Mouse (Mus musculus): ENCODE measurements around the gene Lmf2. TPM values are rescaled to one million over a fixed set of nuclear protein-coding genes. Genes with fewer than 3 reads are reported as not detected.
A peak's percentile ranks its signal among the peaks of the same experiment; 100 is the strongest.

Lmf2 gene
- total RNA-seq, 2 experiments from 2014 or later, result 9.9 to 13.6 TPM

- peak; percentile 99 for DNase-seq
Measured at GRCm38 (mm10) chr15:89315190-89315731, 40.2 kb downstream of the Lmf2 start, which contains the start of gene Sbf1. TSS of gene Sbf1 (minus strand) at chr15:89315311.

GRCm38 (mm10) chr15:89314511-89315189, 40.8 kb downstream of the Lmf2 start:
- no peak for DNase-seq

GRCm38 (mm10) chr15:89314107-89314506, 41.4 kb downstream of the Lmf2 start:
- no peak for DNase-seq

GRCm38 (mm10) chr15:89313359-89313758, 42.1 kb downstream of the Lmf2 start:
- no peak for DNase-seq

- DNase-seq, result no peak
Measured at GRCm38 (mm10) chr15:89309962-89310498, 45.4 kb downstream of the Lmf2 start.

- no peak for DNase-seq
Measured at GRCm38 (mm10) chr15:89308406-89309139, 46.9 kb downstream of the Lmf2 start.

GRCm38 (mm10) chr15:89307461-89307860, 48.0 kb downstream of the Lmf2 start:
- no peak for DNase-seq

GRCm38 (mm10) chr15:89305966-89306365, 49.5 kb downstream of the Lmf2 start:
- DNase-seq, result no peak

Small RNA genes lying within 50 kb of the gene (microRNA-seq; reads per million reads assigned to microRNA genes)
- gene Mir6959 (ENCODE audit: borderline replicate concordance in 2 of 2), result 0 to 0.26 reads per million in 2 experiments

Other genes starting within 250 kb of the Lmf2 start
- gene Tubgcp6, start 232.5 kb downstream of the Lmf2 start, total RNA-seq (2021), result 1 to 10 TPM; 6.5 to 8.4 TPM
- 1 to 10 TPM; 5.3 to 6.5 TPM for gene Hdac10, start 227.0 kb downstream of the Lmf2 start, total RNA-seq (2021)
- gene Mapk12, start 215.0 kb downstream of the Lmf2 start, total RNA-seq (2021), result 100 to 1,000 TPM; 140 to 157 TPM
- 1 to 10 TPM in 1 of 2 experiments, under 1 TPM in 1; 0.67 to 2.1 TPM for gene Mapk11, start 206.0 kb downstream of the Lmf2 start, total RNA-seq (2021)
- gene Plxnb2, start 174.9 kb downstream of the Lmf2 start, total RNA-seq (2021), result 10 to 100 TPM in 1 of 2 experiments, 1 to 10 TPM in 1; 8.5 to 11.9 TPM
- gene Dennd6b, start 159.2 kb downstream of the Lmf2 start, total RNA-seq (2021), result 1 to 10 TPM; 6.6 to 8.4 TPM
- 10 to 100 TPM; 71.1 to 72.5 TPM for gene Ppp6r2, start 144.1 kb downstream of the Lmf2 start, total RNA-seq (2021)
- gene Sbf1, start 40.3 kb downstream of the Lmf2 start, total RNA-seq (2021), result 10 to 100 TPM; 48.1 to 61.0 TPM
- gene Adm2, start 32.9 kb downstream of the Lmf2 start, total RNA-seq (2021), result not detected
- not detected for gene Miox, start 21.3 kb downstream of the Lmf2 start, total RNA-seq (2021)
- 10 to 100 TPM; 35.1 to 37.0 TPM for gene Ncaph2, start 60 bp upstream of the Lmf2 start, total RNA-seq (2021)
- 10 to 100 TPM; 14.7 to 21.8 TPM for gene Sco2, start 18.2 kb upstream of the Lmf2 start, total RNA-seq (2021)
- gene Tymp, start 21.4 kb upstream of the Lmf2 start, total RNA-seq (2021), result under 1 TPM; 0.29 to 0.49 TPM
- under 1 TPM in 1 of 2 experiments, not detected in 1; 0.32 TPM for gene Odf3b, start 23.6 kb upstream of the Lmf2 start, total RNA-seq (2021)
- gene Klhdc7b, start 29.3 kb upstream of the Lmf2 start, total RNA-seq (2021), result not detected
- not detected for gene Syce3, start 54.8 kb upstream of the Lmf2 start, total RNA-seq (2021)
- 100 to 1,000 TPM; 227 to 251 TPM for gene Cpt1b, start 70.2 kb upstream of the Lmf2 start, total RNA-seq (2021)
- under 1 TPM; 0.27 to 0.49 TPM for gene C730034F03Rik, start 73.9 kb upstream of the Lmf2 start, total RNA-seq (2021)
- gene Gm44502, start 74.0 kb upstream of the Lmf2 start, total RNA-seq (2021), result not detected
- 10 to 100 TPM; 21.4 to 24.2 TPM for gene Chkb, start 74.2 kb upstream of the Lmf2 start, total RNA-seq (2021)
- under 1 TPM; 0.29 to 0.31 TPM for gene Mapk8ip2, start 98.3 kb upstream of the Lmf2 start, total RNA-seq (2021)
- gene Arsa, start 121.8 kb upstream of the Lmf2 start, total RNA-seq (2021), result 1 to 10 TPM; 4.2 to 4.9 TPM
- 10 to 100 TPM; 12.8 to 17.5 TPM for gene Shank3, start 144.0 kb upstream of the Lmf2 start, total RNA-seq (2021)
- gene Acr, start 212.7 kb upstream of the Lmf2 start, total RNA-seq (2021), result under 1 TPM; 0.27 to 0.36 TPM
- 1 to 10 TPM; 1.8 to 1.9 TPM for gene Rabl2, start 236.3 kb upstream of the Lmf2 start, total RNA-seq (2021)